Mouse (Mus musculus): ENCODE data around the gene 1700003F12Rik. TPM values are rescaled to one million over a fixed set of nuclear protein-coding genes. Genes with fewer than 3 reads are reported as not detected.
A peak's percentile ranks its signal among the peaks of the same experiment; 100 is the strongest.

The 1700003F12Rik gene
- under 1 TPM; 0.61 to 0.81 TPM for total RNA-seq (2021)
- long read RNA-seq, experiment 1, partial matches to known transcripts, result 1 of 2 reads
- long read RNA-seq, experiment 1, other reads (novel, unspliced or antisense), result 1 of 2 reads
- long read RNA-seq, experiment 2, result 0 reads

DNA sequence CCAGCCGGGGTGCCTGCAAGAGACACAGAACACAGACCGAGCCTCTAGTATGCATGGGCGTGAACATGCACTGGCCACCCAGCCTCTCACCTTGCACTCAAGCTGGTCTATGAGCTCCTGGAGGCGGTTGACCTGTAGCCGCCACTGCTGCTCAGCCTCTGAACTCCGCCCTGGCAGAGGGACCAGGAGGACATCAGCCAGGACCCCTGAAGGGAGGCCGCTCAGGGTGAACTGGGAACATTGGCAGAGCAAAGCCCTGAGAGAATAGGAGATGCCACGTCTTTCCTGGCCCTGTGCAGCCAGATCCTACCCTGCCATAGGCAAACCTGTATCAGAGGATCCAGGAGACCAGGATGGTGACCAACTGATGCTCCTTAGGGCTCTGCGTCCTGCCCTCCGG is at the start of gene 1700003F12Rik:
Gene 1700003F12Rik, plus strand, starts transcription at position 375 of the 400 bp plus-strand sequence.
- DNase-seq, result no peak

DNA sequence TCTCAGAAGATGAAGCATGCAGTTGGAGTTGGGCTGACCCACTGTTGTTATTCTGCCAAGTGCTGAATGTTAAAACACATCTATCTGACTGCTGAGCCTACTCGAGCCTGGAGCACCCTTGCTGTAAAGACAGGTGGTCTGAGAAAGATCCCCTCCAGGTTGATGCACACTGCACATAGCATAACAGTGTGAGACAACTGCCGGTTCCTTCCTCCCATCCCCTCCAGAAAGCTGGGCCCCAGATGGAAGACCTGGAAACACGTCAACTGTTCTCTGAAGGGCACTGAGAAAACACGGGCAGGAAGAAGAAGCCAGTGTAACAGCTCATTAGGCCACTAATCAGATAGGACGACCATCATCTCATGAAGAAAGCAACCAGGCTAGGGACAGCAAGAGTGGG is 48.3 kb upstream of the 1700003F12Rik start:
- no peak for DNase-seq

- no peak for DNase-seq
These were observed 47.1 kb upstream of the 1700003F12Rik start for GRCm38 (mm10) chr2:154499717-154500247.

- no peak for DNase-seq
These were observed 46.1 kb upstream of the 1700003F12Rik start for GRCm38 (mm10) chr2:154500758-154501157.

- no peak for DNase-seq
These were observed 39.8 kb upstream of the 1700003F12Rik start for GRCm38 (mm10) chr2:154507076-154507475.

GRCm38 (mm10) chr2:154507566-154508283 is 39.2 kb upstream of the 1700003F12Rik start:
- peak; percentile 32 for DNase-seq

DNA sequence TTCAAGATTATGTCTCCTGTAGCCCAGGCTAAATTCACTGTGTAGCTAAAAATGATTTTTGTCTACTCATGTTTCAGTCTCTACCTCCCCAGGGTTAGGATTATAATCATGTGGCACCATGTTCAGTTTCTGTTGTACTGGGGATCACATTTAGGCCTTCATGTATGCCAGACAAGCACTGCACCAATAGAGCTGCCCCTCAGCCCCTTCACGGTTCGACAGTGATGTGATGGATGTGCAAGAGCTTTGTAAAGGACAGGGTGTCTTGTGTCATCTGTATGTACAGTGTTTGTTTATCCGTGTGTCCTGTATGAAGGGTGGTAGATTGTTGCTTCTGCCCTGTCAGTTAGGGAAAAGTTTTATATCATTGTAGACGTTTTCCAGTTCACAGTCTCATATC is 38.4 kb upstream of the 1700003F12Rik start:
- DNase-seq, result no peak

DNA sequence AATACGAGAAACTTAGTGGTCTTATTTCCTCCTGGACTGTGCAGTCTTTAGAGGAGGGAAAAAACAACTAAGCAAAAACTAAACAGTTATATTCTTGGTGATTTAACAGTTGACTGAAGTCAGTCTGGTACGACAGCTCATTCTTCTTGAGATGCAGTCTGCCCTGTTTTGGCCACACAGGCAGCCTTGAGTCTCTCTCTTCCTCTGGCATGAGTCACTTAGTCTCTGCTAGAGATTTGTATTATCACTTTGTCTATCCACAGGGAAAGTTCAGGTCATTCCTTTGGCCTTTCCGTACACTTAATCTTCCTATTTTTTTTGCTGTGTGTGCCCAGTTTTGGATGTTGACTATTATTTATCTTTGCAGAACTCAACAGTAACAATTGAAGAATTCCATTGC is 36.7 kb upstream of the 1700003F12Rik start:
- DNase-seq, result peak; percentile 26

DNA sequence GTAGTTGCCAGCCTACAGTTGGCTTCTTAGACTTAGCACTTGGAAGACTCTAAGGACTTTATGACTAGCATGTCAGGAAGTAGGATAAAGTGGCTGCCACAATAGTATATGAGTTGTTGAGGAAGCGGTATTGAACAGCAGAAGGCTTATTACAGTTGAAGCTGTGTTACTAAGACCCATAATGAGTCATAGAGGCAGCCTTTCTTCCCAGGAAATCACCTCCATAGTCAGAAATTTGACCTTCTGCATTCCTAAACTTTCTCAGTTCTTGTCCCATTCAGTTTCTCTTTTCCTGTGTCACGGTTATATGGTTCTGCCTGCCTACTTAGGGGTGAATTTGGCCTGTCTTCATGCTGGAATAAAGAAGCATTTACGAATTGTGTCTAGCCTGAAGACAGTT is 29.9 kb upstream of the 1700003F12Rik start:
- no peak for DNase-seq

GRCm38 (mm10) chr2:154517424-154517823 is 29.5 kb upstream of the 1700003F12Rik start:
- no peak for DNase-seq

DNA sequence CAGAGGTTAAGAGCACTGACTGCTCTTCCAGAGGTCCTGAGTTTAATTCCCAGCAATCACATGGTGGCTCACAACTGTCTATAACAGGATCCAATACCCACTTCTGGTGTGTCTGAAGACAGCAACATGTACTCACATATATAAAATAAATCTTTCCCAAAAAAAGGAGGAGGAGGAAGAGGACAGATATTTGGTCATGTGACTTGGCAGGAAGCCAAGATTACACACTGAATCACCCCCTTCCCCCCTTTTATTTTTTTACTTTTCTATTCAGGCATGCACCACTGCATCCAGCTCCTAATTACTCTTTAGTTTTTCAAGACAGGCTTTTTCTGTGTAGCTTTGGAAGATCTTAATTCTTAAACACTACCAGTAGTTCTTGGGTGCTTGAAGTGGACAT is 25.4 kb upstream of the 1700003F12Rik start:
- no peak for DNase-seq

DNA sequence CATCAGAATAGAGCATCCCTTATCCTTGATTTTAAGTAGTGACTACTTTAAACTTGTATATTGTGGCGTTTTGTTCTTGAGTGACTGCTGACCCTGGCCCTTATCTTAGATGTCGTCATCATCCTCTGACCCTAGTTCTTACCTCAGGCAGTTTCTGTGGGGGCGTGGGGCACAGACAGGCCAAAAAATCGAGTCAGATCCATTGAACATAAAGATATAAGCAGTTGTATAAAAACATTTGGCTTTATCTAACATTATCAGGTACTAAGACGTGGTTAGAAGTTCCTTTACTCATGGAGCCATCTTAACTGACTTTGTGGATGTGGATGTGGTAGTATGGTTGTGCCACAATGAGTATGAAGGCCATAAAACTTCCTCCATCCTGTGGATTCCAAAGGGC is 24.6 kb upstream of the 1700003F12Rik start:
- no peak for DNase-seq

DNA sequence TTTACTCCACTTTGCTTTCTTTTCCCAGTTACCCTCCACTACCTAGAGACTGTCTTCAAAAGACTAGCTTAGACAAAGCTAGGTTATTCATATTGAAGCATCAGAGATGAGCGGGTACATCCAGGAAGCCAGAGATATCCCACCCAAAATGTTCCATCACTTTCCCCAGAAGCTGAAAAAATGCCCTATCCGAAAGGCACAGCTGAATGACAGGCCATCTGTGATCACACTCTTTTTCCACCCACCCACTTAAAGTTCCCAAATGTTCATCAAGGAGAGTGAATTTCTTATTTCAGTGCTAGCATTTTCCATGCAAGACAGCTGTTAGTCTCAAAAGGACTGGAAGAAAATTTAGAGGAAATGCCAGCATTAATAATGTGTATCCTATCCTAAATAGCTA is 21.6 kb upstream of the 1700003F12Rik start:
- DNase-seq, result no peak

DNA sequence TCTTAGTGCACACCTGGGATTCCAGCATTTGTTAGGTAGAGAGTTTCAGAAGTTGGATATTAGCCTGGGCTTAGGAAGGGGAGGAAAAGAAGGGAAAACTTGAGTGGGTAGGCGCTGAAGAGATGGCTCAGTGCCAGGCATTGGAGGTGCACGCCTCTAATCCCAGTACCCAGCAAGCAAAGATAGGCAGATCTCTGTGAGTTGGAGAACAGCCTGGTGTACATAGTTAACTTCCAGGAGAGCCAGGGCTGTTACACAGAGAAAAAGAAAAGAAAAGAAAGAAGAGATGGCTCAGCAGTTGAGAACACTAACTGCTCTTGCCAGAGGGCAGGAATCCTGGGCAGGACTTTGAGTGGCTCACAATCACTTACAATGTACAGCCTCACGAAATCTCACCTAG is 20.4 kb upstream of the 1700003F12Rik start:
- no peak for DNase-seq

- no peak for DNase-seq
These were observed 14.0 kb upstream of the 1700003F12Rik start for GRCm38 (mm10) chr2:154532888-154533287.

GRCm38 (mm10) chr2:154534704-154535270 is 12.1 kb upstream of the 1700003F12Rik start:
- no peak for DNase-seq

- DNase-seq, result no peak
These were observed 8.6 kb upstream of the 1700003F12Rik start for GRCm38 (mm10) chr2:154538310-154538709.

DNA sequence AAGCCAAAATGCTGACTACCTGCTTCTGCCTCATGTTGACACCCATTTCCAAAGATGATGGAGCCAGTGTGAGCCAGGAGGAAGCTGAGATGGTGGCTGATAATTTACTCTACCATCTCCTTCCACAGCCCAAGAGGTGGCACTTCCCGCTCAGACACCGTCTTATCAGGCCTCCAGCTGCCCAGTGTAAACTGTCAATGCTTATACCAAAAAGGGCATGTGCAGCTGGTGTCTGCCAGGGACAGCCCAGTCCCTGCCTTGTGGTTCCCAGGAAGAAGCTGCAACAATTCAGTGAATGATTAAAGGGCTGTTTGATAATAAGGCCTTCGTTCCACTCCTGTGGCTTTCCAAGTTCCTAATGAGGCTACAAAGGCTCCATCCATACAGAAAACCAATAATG is 8.2 kb upstream of the 1700003F12Rik start:
- no peak for DNase-seq

DNA sequence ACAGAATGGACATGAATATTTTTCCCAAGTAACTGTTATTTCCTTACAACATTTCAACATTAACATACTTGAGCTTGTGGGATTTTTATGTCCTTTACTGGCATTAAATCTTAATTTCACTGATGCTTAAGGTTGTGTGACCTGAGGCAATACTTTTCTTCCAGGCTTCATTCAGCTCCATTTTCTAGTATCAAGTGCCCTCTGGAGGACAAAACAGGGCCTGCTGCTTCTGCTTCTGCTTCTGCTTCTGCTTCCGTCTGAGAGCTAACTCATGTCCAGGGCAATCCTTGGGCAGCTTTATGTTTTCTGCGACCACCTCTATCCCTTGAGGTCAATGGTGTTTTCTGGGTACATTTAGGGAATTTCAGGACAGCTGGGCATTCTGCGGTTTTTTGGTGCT is 7.2 kb upstream of the 1700003F12Rik start:
- DNase-seq, result peak; percentile 64

GRCm38 (mm10) chr2:154541630-154542029 is 5.3 kb upstream of the 1700003F12Rik start:
- no peak for DNase-seq

- DNase-seq, result peak; percentile 74
These were observed 3.1 kb upstream of the 1700003F12Rik start for GRCm38 (mm10) chr2:154543567-154544347.

DNA sequence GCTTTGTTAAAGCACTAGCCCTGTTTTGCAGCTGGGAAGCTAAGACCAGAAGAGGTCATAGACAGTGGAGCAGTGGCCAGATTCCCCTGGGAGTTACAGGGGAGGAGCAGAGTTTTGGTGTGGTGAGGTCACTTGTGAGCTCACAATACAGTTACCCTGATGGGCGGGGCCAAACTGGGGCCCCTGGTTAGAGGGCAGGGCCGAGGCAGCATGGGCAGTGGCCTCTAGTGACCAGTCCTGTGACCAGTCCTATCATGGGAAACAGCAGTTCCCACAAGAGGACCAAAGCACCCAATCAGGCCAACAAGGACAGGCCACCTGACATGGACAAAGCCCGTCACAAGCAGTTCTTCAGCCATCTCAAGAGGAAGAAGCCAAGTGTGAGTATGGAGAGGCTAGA is 1.8 kb downstream of the 1700003F12Rik start:
- DNase-seq, result peak; percentile 49

Data from adrenal gland, postnatal 10 days (tissue).